Mouse (Mus musculus) intestine, postnatal 0 days (tissue): ENCODE results near the gene Sirpa. TPM values are rescaled to one million over a fixed set of nuclear protein-coding genes. Genes with fewer than 3 reads are reported as not detected.

ENCODE experiments used
- ATAC-seq: fragments of 200-750 bp; cut with Nextera tagmentation; 2 replicates; pipeline ENCODE4 v1.8.0; 2017; ENCODE audit warnings: mild to moderate bottlenecking, moderate TSS enrichment, moderate library complexity
- H3K27ac ChIP-seq: fragments of 300-500 bp; sonication (generic); 2 replicates; pipeline ENCODE4 v1.5.1; 2014; ENCODE audit warnings: mild to moderate bottlenecking, low read depth, low read length, moderate library complexity
- H3K27me3 ChIP-seq: fragments of 300-500 bp; sonication (generic); replicated peaks from 2 replicates; pipeline ENCODE4 v1.6.1; 2014; ENCODE audit warnings: low read length, mixed read lengths; ENCODE audit not compliant: control insufficient read depth, insufficient read depth
- H3K36me3 ChIP-seq: fragments of 300-500 bp; sonication (generic); 2 replicates; pipeline ENCODE4 v1.6.1; 2014; ENCODE audit warnings: mild to moderate bottlenecking, moderate library complexity; ENCODE audit not compliant: control insufficient read depth, insufficient read depth
- H3K4me1 ChIP-seq: fragments of 300-500 bp; sonication (generic); replicated peaks from 2 replicates; pipeline ENCODE4 v1.6.1; 2014; ENCODE audit warnings: antibody characterized with exemption, low read length, mixed read lengths; ENCODE audit not compliant: control insufficient read depth, insufficient read depth
- H3K4me2 ChIP-seq: fragments of 300-500 bp; sonication (generic); replicated peaks from 2 replicates; pipeline ENCODE4 v1.6.1; 2014; ENCODE audit warnings: low read depth, mild to moderate bottlenecking, moderate library complexity
- H3K4me3 ChIP-seq: fragments of 300-500 bp; sonication (generic); 2 replicates; pipeline ENCODE4 v1.5.1; 2014; ENCODE audit warnings: low read depth, low read length
- H3K9ac ChIP-seq: fragments of 300-500 bp; sonication (generic); 2 replicates; pipeline ENCODE4 v1.6.1; 2014; ENCODE audit warnings: mild to moderate bottlenecking, low read depth, low read length
- H3K9me3 ChIP-seq: fragments of 300-500 bp; sonication (generic); 2 replicates; pipeline ENCODE4 v1.6.1; 2016; ENCODE audit warnings: mixed run types; ENCODE audit not compliant: control insufficient read depth
- CTCF ChIP-seq: sonication (generic); IDR thresholded peaks from 2 replicates; pipeline ENCODE4 v1.5.1; 2016; ENCODE audit warnings: low read depth, mild to moderate bottlenecking, control low read depth, antibody characterized with exemption, moderate library complexity
- WGBS: fragments of 180-500 bp; shearing (Covaris S2); extraction: QIAGEN DNeasy Blood & Tissue Kit; methylation state at CpG from one replicate; pipeline ENCODE4 v1.1.7; 2014; 5-methylcytosine and 5-hydroxymethylcytosine counted together
- polyA plus RNA-seq: library from polyadenylated mRNA; unstranded; fragments of >200 nt; fragmentation: Nextera tagmentation; extraction: Ambion mirVana; gene quantifications from 2 replicates; pipeline ENCODE4 v1.2.1, GENCODE M21; 2015

The Sirpa gene
- polyA plus RNA-seq, 1 experiment from 2014 or later, result 9.5 TPM

DNA sequence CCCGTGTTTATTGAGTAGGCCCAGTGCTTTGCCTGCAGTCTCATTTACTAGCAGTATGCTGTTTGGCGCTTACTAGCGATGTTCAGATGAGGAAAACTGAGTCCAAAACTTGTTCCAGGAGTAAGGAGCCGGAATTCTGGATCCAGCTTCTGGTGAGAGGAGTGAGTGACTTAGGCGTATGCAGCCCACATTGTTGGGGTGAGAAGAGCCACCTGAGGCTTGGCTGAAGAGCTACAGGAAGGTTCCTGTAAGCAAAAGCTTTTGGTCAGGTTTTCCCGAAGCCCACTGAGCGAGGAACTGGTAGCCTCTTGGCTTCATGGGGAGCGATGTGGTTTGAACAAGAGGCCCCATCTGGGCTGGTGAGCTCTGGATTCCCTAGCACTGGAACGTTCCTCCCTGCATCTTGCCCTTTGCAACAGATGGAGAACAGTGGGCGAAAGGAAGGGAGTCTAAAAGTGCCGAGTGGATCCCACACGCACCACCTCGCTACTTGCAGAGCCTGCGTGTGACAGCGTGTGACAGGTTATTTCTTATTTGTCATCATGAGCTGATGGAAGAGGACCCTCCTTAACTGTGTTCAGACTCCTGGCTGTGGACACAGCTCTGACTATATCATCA lies 4.0 kb downstream of the Sirpa start:
- Histone ChIP-seq H3K27ac (no peak overlapping the region), H3K4me1 (peaks cover 3% of the 10 kb centered on the region; the same call in 1 of the 2 replicates), H3K9ac (no peak overlapping the region), H3K9me3 (no peaks in the 10 kb centered on the region), H3K4me2 (no peak overlapping the region), H3K36me3 (no peaks in the 10 kb centered on the region), H3K27me3 (no peaks in the 10 kb centered on the region), H3K4me3 (no peak overlapping the region)
- ATAC-seq, result no peak
- no peak for TF ChIP-seq CTCF
- WGBS, result 89% methylated on average over 15 of the region's 15 CpGs

DNA sequence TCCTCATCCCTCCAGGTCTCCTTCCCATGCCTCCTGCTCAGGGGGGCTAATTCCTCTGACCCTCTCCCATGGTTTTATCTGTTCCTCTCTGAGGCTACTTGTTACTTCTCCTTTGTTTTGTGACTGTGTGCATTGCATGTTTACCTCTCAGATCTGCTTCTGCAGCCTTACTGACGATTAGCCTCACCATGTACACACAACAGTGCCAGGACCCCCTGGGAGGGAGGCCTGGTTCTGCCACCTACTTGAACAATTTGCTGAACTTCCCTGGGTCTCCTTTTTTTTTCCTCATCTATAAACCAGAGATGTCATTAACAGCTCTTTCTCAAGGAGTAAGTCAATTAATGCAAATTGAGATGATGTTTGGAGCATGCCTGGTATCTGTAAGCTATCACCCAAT lies 4.9 kb downstream of the Sirpa start:
- Histone ChIP-seq H3K4me3 (no peak overlapping the region), H3K27me3 (no peaks in the 10 kb centered on the region), H3K4me1 (peaks cover 3% of the 10 kb centered on the region; the same call in 1 of the 2 replicates), H3K9ac (no peak overlapping the region), H3K36me3 (no peaks in the 10 kb centered on the region), H3K4me2 (no peak overlapping the region), H3K27ac (no peak overlapping the region), H3K9me3 (no peaks in the 10 kb centered on the region)
- ATAC-seq, result no peak
- no peak for TF ChIP-seq CTCF
- 50% methylated on average over 1 of the region's 1 CpGs for WGBS

DNA sequence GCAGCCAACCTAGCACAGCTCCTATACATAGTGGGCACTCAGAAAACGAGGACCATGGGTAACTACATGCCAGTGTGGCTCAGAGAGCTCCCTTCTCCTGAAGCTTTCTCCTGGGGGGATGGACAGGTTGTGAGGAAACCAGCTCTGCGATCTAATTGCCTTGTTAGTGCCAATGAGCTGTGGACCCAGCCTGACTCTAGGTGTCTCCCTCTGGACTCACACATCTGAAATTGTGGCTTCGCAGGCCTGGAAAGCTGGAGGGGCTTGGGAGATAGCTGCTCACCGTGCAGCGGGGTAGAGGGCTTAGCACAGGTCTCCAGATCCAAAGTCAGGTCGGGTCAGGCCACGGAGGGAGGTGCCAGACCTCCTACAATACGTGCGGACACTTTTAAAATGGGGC lies 5.5 kb downstream of the Sirpa start:
- no peak overlapping the region for H3K9ac ChIP-seq
- no peak overlapping the region for H3K4me3 ChIP-seq
- no peaks in the 10 kb centered on the region for H3K36me3 ChIP-seq
- TF ChIP-seq CTCF, result no peak
- no peaks in the 10 kb centered on the region for H3K9me3 ChIP-seq
- peaks cover 3% of the 10 kb centered on the region; the same call in 1 of the 2 replicates for H3K4me1 ChIP-seq
- no peaks in the 10 kb centered on the region for H3K27me3 ChIP-seq
- WGBS, result 68% methylated on average over 9 of the region's 9 CpGs
- H3K4me2 ChIP-seq, result no peak overlapping the region
- H3K27ac ChIP-seq, result no peak overlapping the region
- ATAC-seq, result no peak

DNA sequence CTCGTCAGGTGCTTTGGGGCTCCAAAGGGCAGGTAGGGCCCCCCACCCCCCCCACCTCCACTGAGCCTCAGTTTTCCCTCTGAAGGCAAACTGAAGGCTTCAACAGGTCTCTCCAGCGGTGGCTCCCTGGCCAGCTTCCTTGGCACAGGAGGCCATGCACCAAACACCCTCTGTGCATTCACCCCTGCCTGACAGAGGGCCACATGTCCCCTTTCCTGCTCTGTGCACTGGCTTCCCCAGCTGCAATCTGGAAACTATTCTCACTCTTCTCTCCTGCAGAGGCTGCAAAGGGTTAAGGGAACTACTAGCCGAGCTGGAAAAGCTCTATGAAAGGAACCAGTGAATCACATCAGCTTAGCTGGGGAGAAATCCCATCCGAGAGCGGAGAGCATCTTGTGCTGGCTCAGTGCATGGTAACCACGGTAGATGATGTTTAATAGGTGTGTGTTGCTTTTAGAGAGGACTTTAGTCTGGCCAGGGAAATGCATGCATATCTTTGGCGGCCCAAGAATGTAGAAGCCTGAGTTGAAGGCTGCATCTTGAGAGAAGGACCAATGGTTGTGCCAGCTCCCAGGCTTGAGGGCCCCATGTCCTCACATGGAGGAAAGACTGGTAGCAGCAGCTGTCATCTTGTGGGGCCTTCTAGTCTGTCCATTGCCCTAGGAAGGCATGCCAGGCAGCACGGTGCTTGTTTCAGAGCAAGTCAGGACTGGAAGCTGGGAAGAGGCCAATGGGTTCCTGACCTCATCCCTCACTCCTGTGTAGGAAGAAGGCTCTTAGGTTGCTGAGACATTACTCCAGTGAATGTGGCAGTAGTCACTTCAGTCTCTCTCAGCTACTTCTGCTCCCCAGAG lies 6.8 kb downstream of the Sirpa start:
- Histone ChIP-seq H3K27me3 (no peaks in the 10 kb centered on the region), H3K9ac (no peak overlapping the region), H3K4me1 (no peaks in the 10 kb centered on the region), H3K27ac (no peak overlapping the region), H3K4me3 (no peak overlapping the region), H3K36me3 (no peaks in the 10 kb centered on the region), H3K9me3 (no peaks in the 10 kb centered on the region), H3K4me2 (no peak overlapping the region)
- WGBS, result 68% methylated on average over 8 of the region's 8 CpGs
- TF ChIP-seq CTCF, result no peak
- no peak for ATAC-seq

DNA sequence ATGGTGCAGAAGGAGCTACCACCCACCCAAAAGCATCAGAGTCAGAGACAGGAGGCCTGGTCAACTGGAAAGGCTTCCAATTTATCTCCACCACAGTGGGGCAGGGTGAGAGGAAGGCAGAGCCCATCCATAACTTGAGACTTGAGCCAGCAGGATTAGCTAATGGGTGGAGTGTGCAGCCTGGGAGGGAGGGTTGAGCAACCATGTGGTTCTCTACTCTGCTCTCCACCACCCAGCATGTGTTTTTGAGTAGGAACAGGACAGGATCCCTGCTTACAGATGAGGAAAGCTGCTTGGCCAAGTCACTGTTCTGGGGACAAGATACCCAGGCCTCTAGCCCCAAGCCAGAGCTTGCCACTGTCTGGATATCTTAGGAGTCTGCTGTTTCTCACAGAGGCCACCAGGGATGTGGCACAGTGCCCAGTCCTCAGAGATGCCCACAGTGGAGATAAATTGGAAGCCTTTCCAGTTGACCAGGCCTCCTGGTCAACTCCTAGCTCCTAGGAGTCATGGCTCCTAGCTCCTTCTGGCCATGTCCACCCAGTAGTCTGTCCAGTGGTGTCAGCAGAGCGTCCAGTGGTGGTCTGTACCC lies 8.5 kb downstream of the Sirpa start:
- Histone ChIP-seq H3K4me1 (no peaks in the 10 kb centered on the region), H3K4me2 (no peak overlapping the region), H3K27ac (no peak overlapping the region), H3K9ac (no peak overlapping the region), H3K27me3 (no peaks in the 10 kb centered on the region), H3K9me3 (no peaks in the 10 kb centered on the region), H3K4me3 (no peak overlapping the region), H3K36me3 (no peaks in the 10 kb centered on the region)
- WGBS, result 83% methylated on average over 1 of the region's 1 CpGs
- ATAC-seq, result no peak
- TF ChIP-seq CTCF, result no peak

DNA sequence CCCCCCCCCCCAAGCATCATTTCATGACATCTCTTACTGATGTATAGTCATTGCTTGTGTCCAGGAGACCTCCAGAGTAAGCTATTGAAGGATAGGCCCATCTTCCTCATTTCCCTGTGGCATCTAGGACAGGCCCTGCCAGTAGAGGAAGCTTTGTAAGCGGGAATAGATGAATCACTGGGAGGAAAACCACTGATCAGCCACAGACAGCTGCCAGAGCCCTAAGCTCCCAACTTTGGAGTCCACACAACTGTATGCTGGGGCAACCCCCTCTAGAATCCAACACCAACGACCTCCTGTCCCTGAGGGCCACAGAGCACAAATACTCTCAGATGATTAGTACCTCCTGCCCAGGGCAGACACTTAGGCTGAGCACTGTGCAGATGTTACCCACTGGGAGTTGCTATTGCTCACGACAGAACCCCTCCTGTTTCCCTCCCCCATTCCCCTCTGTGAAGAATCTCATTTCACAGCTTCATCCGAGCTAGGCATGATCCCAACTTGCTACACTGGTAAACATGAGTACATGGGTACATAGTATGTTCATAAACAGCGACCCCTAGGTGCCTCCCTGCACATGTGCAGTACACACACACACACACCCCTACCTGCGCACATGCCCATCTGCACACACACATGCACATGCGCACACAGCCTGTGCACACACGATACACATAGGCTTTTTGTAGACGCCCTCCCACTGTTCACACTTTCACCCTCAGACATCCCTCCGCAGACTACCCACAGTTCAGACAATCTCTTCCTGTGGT lies 9.4 kb downstream of the Sirpa start:
- no peak for ATAC-seq
- H3K4me3 ChIP-seq, result no peak overlapping the region
- no peaks in the 10 kb centered on the region for H3K4me1 ChIP-seq
- TF ChIP-seq CTCF, result no peak
- no peaks in the 10 kb centered on the region for H3K27me3 ChIP-seq
- H3K9ac ChIP-seq, result no peak overlapping the region
- no peak overlapping the region for H3K27ac ChIP-seq
- no peaks in the 10 kb centered on the region for H3K36me3 ChIP-seq
- 83% methylated on average over 10 of the region's 10 CpGs for WGBS
- no peak overlapping the region for H3K4me2 ChIP-seq
- H3K9me3 ChIP-seq, result no peaks in the 10 kb centered on the region
